Mouse (Mus musculus) brain, embryonic 18.5 days (tissue): Measurements from ENCODE around the gene Hsd17b14.
A peak's percentile ranks its signal among the peaks of the same experiment; 100 is the strongest.

Source experiments
- DNase-seq: peaks from one replicate; pipeline ENCODE4 v3.0.0-alpha.2; 2012; ENCODE audit warnings: low read depth, low spot score

The Hsd17b14 gene

GRCm38 (mm10) chr7:45567112-45567779, 12.6 kb downstream of the Hsd17b14 start:
- no peak for DNase-seq

DNA sequence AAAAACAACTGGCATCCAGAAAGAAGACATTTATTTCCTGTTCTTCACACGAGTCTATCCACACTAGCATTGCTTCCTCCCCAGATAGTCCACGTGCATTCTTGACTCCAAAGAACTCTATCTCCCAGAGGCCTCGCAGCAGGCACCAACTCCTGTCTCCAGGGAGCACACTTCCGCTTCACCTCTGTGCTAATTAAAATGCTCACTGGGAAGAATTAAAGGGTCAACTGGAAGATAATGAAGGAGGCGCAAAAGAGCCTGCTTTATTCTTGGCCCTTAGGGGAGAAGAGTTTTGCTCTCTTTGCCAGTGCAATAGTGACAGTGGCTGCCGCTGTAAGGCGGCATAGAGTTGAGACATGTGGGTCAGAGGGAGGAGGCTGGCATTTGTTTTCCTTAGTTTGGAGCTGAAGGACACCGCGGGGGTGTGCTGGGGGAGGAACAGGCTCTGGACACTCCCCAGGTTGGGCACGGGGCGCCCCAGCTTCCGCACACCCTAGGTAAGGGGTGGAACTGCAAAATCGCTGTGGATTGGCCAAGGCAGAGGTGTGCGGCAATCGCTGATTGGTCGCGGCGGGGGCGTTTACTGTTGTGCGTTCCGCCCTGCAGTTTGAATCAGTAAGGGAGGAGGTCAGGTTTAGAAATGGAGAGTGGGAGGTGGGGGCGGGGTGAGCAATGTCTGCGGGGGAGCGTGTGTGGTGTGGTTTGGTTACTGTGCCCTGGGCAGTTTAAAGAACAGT, 13.3 kb downstream of the Hsd17b14 start:
- peak; percentile 73 for DNase-seq

DNA sequence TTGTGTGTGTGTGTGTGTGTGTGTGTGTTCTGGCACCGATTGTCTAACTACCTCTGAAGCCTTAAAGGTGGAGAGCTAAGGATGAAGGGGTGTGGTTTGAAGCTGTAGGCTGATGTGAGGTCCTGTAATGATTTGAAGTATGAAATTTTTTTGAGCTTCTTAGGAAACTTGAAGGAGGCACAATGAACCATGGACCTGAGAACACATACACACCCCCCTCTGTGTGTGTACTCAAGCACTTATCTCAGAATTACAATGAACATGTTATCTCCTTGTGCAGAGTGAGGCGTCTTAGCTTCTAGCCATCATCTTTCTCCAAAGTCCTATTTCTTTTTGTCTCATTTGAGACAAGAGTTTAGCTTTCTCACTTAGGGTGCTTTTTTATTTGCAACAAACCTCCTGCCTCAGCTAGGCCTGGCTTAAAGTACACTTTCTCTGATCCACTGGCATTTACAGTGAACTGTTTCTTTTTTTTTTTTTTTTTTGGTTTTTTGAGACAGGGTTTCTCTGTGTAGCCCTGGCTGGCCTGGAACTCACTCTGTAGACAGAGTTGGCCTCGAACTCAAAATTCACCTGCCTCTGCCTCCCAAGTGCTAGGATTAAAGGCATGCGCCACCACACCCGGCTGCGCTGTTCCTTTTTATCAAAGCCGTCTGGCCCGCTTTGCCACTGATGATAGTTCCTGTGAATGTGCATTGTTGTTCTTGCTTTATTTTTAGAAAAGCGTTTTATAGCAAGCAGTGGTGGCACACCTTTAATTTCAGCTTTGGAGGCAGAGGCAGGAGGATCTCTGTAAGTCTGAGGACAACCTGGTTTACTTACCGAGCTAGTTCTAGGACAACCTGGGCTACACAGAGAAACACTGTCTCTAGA, 14.1 kb downstream of the Hsd17b14 start:
- no peak for DNase-seq

DNA sequence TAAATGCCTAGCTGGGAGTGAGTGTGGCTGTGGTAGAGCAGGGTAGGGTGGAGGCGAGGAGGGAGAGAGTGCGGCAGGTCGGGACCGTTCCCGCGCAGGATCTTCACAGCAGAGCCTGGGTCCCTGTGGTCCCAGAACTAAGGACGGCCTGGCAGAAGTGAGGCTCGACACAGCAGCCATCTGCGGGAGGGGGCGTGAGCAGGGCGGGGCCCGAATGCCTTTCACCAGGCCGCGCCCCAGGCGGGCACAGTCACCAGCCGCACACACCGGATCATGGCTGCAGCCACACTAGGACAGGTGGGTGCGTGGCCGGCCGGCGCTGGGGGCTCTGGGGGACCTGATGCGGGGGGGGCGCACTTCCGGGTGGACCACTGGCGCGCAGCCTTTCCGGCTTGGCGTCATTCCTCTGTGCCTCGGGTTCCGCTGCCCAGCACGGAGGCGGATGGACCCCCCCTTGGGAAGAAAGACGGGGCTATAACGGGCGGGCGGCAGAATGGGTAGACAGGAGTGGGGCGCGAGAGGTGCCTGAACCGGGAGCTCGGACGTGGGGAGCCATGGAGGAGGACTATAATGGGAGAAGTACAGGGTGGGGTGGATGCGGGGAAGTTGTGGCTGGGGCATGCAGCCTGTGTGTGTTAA, 15.5 kb downstream of the Hsd17b14 start, which contains the start of gene Bcat2:
Bcat2 (plus strand) TSS at position 51 of the 639 bp plus-strand sequence.
- no peak for DNase-seq

GRCm38 (mm10) chr7:45571966-45572365, 17.3 kb downstream of the Hsd17b14 start:
- no peak for DNase-seq

DNA sequence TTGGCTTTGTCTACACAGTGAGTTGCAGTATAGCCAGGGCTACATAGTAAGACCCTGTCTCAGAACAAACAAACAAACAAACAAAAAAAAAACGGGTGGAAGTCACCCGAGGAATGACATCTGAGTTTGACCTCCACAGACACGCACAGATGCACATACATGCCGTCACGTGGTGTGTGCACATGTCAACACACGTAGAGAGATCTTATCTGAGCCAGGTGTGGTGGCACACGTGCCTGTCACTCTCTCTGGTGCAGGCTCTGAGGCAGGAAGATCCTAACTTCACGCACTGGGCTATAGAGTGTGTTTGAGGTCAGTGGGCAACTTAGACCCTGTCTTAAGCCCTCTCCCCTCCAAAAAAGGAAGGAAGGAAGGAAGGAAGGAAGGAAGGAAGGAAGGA, 19.3 kb downstream of the Hsd17b14 start:
- no peak for DNase-seq

- no peak for DNase-seq
Measured at GRCm38 (mm10) chr7:45574472-45575379, 20.0 kb downstream of the Hsd17b14 start.

- no peak for DNase-seq
Measured at GRCm38 (mm10) chr7:45585923-45586322, 31.2 kb downstream of the Hsd17b14 start.

DNA sequence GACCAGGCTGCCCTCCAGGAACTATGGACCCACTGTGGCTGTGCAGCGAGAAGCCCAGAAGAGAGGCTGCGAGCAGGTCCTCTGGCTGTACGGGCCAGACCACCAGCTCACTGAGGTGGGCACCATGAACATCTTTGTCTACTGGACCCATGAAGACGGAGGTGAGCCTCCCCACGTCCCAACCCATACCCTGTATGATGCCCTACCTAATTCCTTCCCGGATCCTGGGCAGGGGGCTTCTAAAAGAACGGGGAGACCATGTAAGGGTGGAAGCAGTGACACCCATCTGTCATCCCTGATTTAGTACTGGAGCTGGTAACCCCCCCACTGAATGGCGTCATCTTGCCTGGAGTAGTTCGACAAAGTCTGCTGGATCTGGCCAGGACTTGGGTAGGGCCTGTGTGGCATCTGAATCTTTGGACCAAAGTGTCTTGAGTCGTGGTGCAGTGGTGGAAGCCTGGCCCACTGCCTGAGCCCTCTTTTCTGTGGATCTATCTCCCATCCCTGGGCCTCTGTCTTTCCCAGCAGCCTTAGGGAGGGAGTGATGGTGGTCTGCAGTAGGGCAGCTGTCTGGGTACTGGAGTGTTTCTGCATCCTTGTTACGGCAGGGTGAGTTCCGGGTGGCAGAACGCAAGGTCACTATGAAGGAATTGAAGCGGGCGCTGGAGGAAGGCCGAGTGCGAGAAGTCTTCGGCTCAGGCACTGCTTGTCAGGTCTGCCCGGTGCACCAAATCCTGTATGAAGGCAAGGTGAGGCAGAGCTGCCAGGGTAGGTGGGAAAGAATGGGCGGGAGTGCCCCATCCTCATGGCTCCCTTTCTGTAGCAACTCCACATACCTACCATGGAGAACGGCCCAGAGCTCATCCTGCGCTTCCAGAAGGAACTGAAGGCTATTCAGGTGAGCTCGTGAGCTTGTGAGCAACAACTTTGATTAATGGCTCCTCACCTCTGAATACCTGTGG, 33.2 kb downstream of the Hsd17b14 start:
- DNase-seq: no peak

- DNase-seq: peak; percentile 98
Measured at GRCm38 (mm10) chr7:45589173-45589572, 34.5 kb downstream of the Hsd17b14 start.

- DNase-seq: no peak
Measured at GRCm38 (mm10) chr7:45589898-45590297, 35.2 kb downstream of the Hsd17b14 start.

DNA sequence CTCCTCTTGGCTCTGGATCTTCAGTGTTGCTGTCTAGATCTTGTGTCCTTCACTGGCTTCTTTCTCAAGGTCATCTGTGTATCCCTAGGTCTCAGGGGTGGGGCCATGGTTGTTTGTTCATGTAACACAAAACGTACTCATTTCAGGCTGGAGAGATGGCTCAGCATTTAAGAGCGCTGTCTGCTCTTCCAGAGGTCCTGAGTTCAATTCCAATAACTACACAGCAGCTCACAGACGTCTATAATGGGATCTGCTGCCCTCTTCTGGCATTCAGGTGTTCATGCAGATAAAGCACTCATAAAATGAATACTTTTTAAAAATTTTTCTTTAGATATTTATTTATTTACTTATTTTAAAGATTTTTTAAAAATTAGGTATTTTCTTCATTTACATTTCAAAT, 36.2 kb downstream of the Hsd17b14 start:
- no peak for DNase-seq

DNA sequence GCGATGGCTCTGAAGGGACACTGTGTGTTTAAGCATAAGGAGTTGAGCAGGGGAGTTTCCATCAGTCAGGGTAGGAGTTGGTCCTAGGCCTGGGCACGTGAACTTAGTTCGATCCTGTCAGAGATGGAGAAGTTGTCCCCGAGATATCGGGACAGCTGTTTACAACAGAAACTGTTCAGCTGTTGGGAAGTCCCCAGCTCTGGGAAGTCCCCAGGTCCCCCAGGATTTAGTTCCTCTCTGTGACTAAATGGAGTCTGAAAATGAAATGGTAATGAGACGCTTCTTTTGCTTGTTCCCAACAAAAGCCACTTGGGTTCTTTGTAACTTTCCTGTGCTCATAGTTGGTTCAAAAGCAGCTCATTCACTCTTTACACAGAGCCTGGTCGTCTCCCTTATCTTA, 37.2 kb downstream of the Hsd17b14 start:
- DNase-seq: no peak

DNA sequence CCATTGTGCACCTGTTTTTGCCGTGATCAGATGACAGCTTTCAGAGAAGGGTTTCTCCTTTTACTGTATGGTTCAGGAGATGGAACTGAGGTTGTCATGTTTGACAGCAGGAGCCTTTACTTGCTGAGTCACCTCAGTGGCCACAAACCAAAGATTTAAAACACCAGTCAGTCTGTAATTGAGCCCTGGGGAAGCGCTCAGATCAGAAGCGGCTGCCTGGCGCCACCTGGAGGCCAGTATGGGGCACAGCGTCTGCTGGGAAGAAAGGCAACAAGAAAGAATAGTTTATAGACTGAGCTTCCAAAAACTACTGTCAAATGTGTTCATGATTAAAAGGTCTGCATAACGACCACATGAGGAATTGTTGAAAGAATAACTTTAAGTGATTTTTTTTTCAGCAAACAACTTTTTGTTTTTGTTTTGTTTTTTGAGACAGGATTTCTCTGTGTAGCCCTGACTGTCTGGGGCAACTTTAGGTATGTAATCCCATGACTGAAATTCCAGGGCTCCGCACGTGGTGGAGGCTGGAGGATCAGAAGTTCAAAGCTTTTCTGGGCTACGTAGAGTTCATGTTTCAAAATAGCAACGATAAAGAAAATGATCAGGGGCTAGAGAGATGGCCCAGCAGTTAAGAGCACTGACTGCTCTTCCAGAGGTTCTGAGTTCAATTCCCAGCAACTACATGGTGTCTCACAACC, 38.6 kb downstream of the Hsd17b14 start:
- DNase-seq: no peak

- no peak for DNase-seq
Measured at GRCm38 (mm10) chr7:45595176-45595575, 40.5 kb downstream of the Hsd17b14 start.

DNA sequence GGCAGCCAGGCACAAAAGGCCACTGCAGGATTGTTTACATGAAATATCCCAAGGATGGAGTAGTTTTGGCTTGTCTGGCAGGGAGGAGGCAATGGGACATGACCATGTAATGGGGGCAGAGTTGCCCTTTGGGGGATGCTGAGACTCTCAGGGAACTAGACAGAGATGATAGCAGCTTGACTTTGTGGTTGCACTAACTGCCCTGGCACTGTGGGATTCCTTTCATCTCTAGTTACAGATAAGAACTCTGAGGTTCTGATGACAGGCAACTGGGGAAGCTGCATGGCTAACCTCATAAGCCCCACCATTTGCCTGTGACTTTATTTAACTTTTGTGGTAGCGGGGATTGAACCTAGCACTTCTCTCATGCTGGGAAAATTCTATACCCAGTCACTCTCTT, 41.4 kb downstream of the Hsd17b14 start:
- no peak for DNase-seq

DNA sequence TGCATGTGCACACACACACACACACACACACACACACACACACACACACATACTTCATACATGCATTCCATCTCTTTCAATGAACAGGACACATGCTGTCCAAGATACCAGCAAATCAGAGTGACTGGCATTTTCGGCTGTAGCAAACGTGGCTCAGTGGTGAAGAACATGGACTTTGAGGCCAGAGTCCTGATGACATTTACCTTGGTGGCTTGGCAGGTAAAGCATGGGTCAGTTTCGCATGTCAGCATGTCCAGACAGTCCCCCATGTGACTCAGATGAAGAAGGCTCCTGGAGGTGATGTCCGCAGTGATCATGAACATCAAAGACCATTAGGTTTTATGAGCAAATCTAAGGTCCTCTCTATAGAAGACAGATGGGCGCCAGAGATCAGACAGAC, 42.3 kb downstream of the Hsd17b14 start:
- DNase-seq: no peak

GRCm38 (mm10) chr7:45597527-45597926, 42.8 kb downstream of the Hsd17b14 start:
- DNase-seq: no peak
